Mouse (Mus musculus): Measurements from ENCODE around the gene Olfr209. TPM values are rescaled to one million over a fixed set of nuclear protein-coding genes. Genes with fewer than 3 reads are reported as not detected.
"Not testable (repeated sequence)": the region's sequence is repeated elsewhere in the genome, so short reads cannot be mapped to it uniquely, and the experiment has no call there.

The Olfr209 gene
- polyA plus RNA-seq, 1 experiment from 2014 or later = not detected

DNA sequence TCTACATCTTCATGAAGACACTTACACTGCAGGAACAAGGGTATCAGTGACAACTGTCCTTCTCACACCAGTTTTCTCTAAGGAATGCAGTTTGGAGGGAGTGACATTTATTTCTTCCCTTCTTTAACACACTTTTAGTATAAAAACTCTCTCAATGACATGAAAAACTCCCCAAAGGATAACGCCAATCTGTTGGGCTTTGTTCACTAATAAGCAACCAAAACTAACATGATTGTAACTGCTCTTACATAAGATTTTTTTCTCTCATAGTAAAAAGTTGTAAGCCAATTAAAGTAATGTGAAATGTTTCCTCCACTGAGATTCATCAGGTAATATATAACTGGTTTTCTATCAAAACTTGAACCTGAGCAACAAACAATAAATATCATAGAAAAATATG is 14.6 kb downstream of the Olfr209 start, which contains the start of gene Olfr206:
Olfr206 (minus strand) TSS at position 101 of the 400 bp plus-strand sequence.
- Histone ChIP-seq H3K36me3 (ENCODE audit: insufficient read depth, low read length) (no peaks in the 10 kb centered on the region), H3K27me3 (ENCODE audit: insufficient read depth, low read length) (no peaks in the 10 kb centered on the region), H3K4me2 (replicated peaks; ENCODE audit: low read depth, low read length) (no peak within 1 kb of the TSS), H3K27ac (ENCODE audit: low read length) (no peak within 1 kb of the TSS), H3K9me3 (ENCODE audit: low read length) (no peaks in the 10 kb centered on the region), H3K4me1 (ENCODE audit: insufficient read depth, low read length) (no peaks in the 10 kb centered on the region), H3K9ac (replicated peaks; ENCODE audit: low read length) (no peak within 1 kb of the TSS), H3K4me3 (ENCODE audit: low read length) (no peak within 1 kb of the TSS)
- ATAC-seq (ENCODE audit: low FRiP score, low TSS enrichment) = no peak
- WGBS = 72% methylated on average over 1 of the region's 1 CpGs

DNA sequence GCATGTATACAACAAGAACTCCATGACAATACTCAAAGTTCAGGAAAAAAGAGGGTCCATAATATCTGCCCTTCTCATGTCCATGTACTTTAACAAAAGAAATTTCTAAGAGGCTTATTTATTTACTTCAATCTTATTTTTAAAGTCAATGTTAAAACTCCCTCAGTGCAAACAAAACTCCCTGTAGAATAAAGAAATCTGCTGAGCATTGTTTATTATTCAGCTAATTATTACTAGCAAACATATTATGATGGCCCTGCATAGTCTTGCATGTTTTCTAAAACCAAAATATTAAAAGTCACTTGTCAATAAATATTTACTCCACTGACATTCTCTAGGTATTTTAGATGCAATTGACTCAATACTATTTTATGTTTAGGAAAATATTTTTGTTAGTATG is 32.8 kb downstream of the Olfr209 start, which contains the start of gene Olfr205:
Olfr205 (minus strand) TSS at position 101 of the 400 bp plus-strand sequence.
- Histone ChIP-seq H3K9ac (replicated peaks; ENCODE audit: low read length) (no peak within 1 kb of the TSS), H3K27me3 (ENCODE audit: insufficient read depth, low read length) (no peaks in the 10 kb centered on the region), H3K4me1 (ENCODE audit: insufficient read depth, low read length) (no peaks in the 10 kb centered on the region), H3K4me3 (ENCODE audit: low read length) (no peak within 1 kb of the TSS), H3K9me3 (ENCODE audit: low read length) (no peaks in the 10 kb centered on the region), H3K27ac (ENCODE audit: low read length) (no peak within 1 kb of the TSS), H3K4me2 (replicated peaks; ENCODE audit: low read depth, low read length) (no peak within 1 kb of the TSS), H3K36me3 (ENCODE audit: insufficient read depth, low read length) (no peaks in the 10 kb centered on the region)
- no peak for ATAC-seq (ENCODE audit: low FRiP score, low TSS enrichment)

DNA sequence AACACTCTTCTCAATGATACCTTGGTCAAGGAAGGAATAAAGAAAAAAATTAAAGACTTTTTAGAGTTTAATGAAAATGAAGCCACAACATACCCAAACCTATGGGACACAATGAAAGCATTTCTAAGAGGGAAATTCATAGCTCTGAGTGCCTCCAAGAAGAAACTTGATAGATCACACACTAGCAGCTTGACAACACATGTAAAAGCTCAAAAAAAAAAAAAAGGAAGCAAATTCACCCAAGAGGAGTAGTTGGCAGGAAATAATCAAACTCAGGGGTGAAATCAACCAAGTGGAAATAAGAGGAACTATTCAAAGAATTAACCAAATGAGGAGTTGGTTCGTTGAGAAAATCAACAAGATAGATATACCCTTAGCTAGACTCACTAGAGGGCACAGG is 40.5 kb downstream of the Olfr209 start:
- ATAC-seq (ENCODE audit: low FRiP score, low TSS enrichment); H3K9ac ChIP-seq (replicated peaks; ENCODE audit: low read length); H3K4me1 ChIP-seq (ENCODE audit: insufficient read depth, low read length); H3K4me2 ChIP-seq (replicated peaks; ENCODE audit: low read depth, low read length); H3K36me3 ChIP-seq (ENCODE audit: insufficient read depth, low read length); H3K4me3 ChIP-seq (ENCODE audit: low read length); H3K27ac ChIP-seq (ENCODE audit: low read length); H3K9me3 ChIP-seq (ENCODE audit: low read length); H3K27me3 ChIP-seq (ENCODE audit: insufficient read depth, low read length): not testable (repeated sequence)
- 57% methylated on average over 1 of the region's 1 CpGs for WGBS

DNA sequence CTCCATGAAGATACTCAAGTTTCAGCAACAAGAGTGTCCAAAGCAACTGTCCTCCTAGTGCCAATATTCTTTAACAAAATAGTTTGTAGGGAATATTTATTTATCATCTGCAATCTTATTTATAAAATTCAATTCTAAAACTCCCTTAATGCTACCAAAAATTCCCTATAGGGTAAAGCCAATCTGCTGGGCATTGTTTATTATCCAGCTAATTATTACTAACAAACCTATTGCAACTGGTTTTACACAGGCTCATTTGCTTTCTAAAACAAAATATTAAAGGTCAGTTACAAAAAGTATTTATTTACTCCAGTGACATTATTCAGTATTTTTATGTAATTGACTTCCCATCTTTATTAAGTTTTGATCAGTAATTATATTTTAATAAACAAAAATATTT is 45.6 kb downstream of the Olfr209 start, which contains the start of gene Olfr204:
Olfr204 (minus strand) TSS at position 101 of the 400 bp plus-strand sequence.
- H3K27ac ChIP-seq (ENCODE audit: low read length) = no peak within 1 kb of the TSS
- no peak within 1 kb of the TSS for H3K4me2 ChIP-seq (replicated peaks; ENCODE audit: low read depth, low read length)
- H3K4me3 ChIP-seq (ENCODE audit: low read length) = no peak within 1 kb of the TSS
- H3K9ac ChIP-seq (replicated peaks; ENCODE audit: low read length) = no peak within 1 kb of the TSS
- H3K4me1 ChIP-seq (ENCODE audit: insufficient read depth, low read length) = no peaks in the 10 kb centered on the region
- H3K36me3 ChIP-seq (ENCODE audit: insufficient read depth, low read length) = no peaks in the 10 kb centered on the region
- H3K27me3 ChIP-seq (ENCODE audit: insufficient read depth, low read length) = no peaks in the 10 kb centered on the region
- ATAC-seq (ENCODE audit: low FRiP score, low TSS enrichment) = no peak
- H3K9me3 ChIP-seq (ENCODE audit: low read length) = no peaks in the 10 kb centered on the region

Other genes starting within 250 kb of the Olfr209 start
- gene Olfr194, start 242.9 kb downstream of the Olfr209 start, polyA plus RNA-seq (2015; fragmentation: Nextera tagmentation; extraction: Ambion mirVana) = not detected in 2 replicates
- gene Olfr195, start 216.9 kb downstream of the Olfr209 start, polyA plus RNA-seq (2015; fragmentation: Nextera tagmentation; extraction: Ambion mirVana) = not detected in 2 replicates
- not detected in 2 replicates for gene Olfr196, start 193.5 kb downstream of the Olfr209 start, polyA plus RNA-seq (2015; fragmentation: Nextera tagmentation; extraction: Ambion mirVana)
- gene Olfr198, start 160.5 kb downstream of the Olfr209 start, polyA plus RNA-seq (2015; fragmentation: Nextera tagmentation; extraction: Ambion mirVana) = not detected in 2 replicates
- not detected in 2 replicates for gene Olfr199, start 144.2 kb downstream of the Olfr209 start, polyA plus RNA-seq (2015; fragmentation: Nextera tagmentation; extraction: Ambion mirVana)
- gene Olfr201, start 91.4 kb downstream of the Olfr209 start, polyA plus RNA-seq (2015; fragmentation: Nextera tagmentation; extraction: Ambion mirVana) = not detected in 2 replicates
- gene Olfr202, start 77.2 kb downstream of the Olfr209 start, polyA plus RNA-seq (2015; fragmentation: Nextera tagmentation; extraction: Ambion mirVana) = not detected in 2 replicates
- gene Olfr203, start 65.1 kb downstream of the Olfr209 start, polyA plus RNA-seq (2015; fragmentation: Nextera tagmentation; extraction: Ambion mirVana) = not detected in 2 replicates
- not detected in 2 replicates for gene Olfr204, start 45.7 kb downstream of the Olfr209 start, polyA plus RNA-seq (2015; fragmentation: Nextera tagmentation; extraction: Ambion mirVana)
- gene Olfr205, start 32.9 kb downstream of the Olfr209 start, polyA plus RNA-seq (2015; fragmentation: Nextera tagmentation; extraction: Ambion mirVana) = not detected in 2 replicates
- gene Olfr206, start 14.7 kb downstream of the Olfr209 start, polyA plus RNA-seq (2015; fragmentation: Nextera tagmentation; extraction: Ambion mirVana) = not detected in 2 replicates
- gene Gabrr3, start 43.3 kb upstream of the Olfr209 start, polyA plus RNA-seq (2015; fragmentation: Nextera tagmentation; extraction: Ambion mirVana) = 0.06 TPM in 1 of 2 replicates, not detected in the other
- 37.8 and 39.8 TPM in 2 replicates for gene Riox2, start 107.8 kb upstream of the Olfr209 start, polyA plus RNA-seq (2015; fragmentation: Nextera tagmentation; extraction: Ambion mirVana)
- gene Crybg3, start 237.0 kb upstream of the Olfr209 start, polyA plus RNA-seq (2015; fragmentation: Nextera tagmentation; extraction: Ambion mirVana) = 7.6 and 8.7 TPM in 2 replicates

All from kidney, embryonic 16.5 days (tissue).